Mouse (Mus musculus) heart, embryonic 10.5 days (tissue): ENCODE results near the gene Ifit1bl1. TPM values are rescaled to one million over a fixed set of nuclear protein-coding genes. Genes with fewer than 3 reads are reported as not detected.
"Not testable (repeated sequence)": the region's sequence is repeated elsewhere in the genome, so short reads cannot be mapped to it uniquely, and the experiment has no call there.

Experiments used
- DNase-seq: peaks from one replicate; pipeline ENCODE4 v3.0.0-alpha.2; 2017; ENCODE audit warnings: low spot score
- H3K27ac ChIP-seq: fragments of 300-500 bp; sonication (generic); 2 replicates; pipeline ENCODE4 v1.5.1; 2016; ENCODE audit warnings: mild to moderate bottlenecking
- H3K27me3 ChIP-seq: fragments of 300-500 bp; sonication (generic); 2 replicates; pipeline ENCODE4 v1.6.1; 2016; ENCODE audit warnings: mild to moderate bottlenecking; ENCODE audit not compliant: poor library complexity, insufficient read depth, severe bottlenecking
- H3K36me3 ChIP-seq: fragments of 300-500 bp; sonication (generic); 2 replicates; pipeline ENCODE4 v1.6.1; 2016; ENCODE audit warnings: mild to moderate bottlenecking, moderate library complexity
- H3K4me1 ChIP-seq: fragments of 300-500 bp; sonication (generic); 2 replicates; pipeline ENCODE4 v1.6.1; 2016; ENCODE audit warnings: mild to moderate bottlenecking
- H3K4me3 ChIP-seq: fragments of 300-500 bp; sonication (generic); 2 replicates; pipeline ENCODE4 v1.5.1; 2016; ENCODE audit warnings: mild to moderate bottlenecking, moderate library complexity
- H3K9me3 ChIP-seq: fragments of 300-500 bp; sonication (generic); 2 replicates; pipeline ENCODE4 v1.6.1; 2016; ENCODE audit warnings: mild to moderate bottlenecking, moderate library complexity
- WGBS: fragments of 180-500 bp; shearing (Covaris S2); methylation state at CpG from one replicate; pipeline ENCODE4 v1.1.7; 2016; 5-methylcytosine and 5-hydroxymethylcytosine counted together
- polyA plus RNA-seq: library from polyadenylated mRNA; unstranded; fragments of >200 nt; fragmentation: Nextera tagmentation; extraction: Ambion mirVana; gene quantifications from 2 replicates; pipeline ENCODE4 v1.2.1, GENCODE M21; 2016

Ifit1bl1 gene
- polyA plus RNA-seq, 1 experiment from 2014 or later: 0.94 TPM

DNA sequence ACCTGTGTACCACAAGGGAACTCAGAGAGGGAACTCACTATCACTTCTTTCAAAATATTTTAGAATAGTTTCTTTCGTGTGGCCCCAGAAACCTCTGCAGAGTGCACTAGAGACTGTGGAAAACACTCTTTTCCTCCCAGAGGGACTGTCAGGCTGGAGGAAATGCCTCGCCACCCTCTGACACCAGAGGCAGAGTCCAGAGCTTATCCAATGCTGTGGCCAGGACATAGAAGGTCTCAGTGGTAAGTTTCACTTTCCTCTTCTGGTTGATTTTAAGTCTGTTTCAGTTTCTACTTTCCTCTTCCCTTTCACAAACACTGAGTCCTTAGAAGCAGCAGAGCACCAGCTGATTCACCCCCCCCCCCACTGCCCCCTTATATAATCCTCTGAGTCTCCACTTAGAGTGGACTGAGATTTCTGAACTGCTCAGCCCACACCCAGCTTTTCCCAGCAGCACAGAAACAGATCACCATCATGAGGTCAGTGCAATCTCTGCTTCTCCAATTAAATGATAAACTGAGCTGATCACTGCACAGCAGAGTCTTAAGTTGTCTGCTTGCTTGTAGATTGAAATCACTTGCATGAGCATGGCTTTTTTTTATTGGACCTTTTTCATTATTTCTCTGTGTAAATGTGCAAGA lies 18.5 kb downstream of the Ifit1bl1 start, which contains the start of gene Ifit3:
Gene Ifit3 (plus strand): TSS at position 406 of the 641 bp plus-strand sequence.
- H3K36me3 ChIP-seq, H3K9me3 ChIP-seq, DNase-seq, H3K4me3 ChIP-seq, H3K27me3 ChIP-seq, H3K27ac ChIP-seq, H3K4me1 ChIP-seq: not testable (repeated sequence)
- WGBS: 33% methylated on average over 2 of the region's 2 CpGs

DNA sequence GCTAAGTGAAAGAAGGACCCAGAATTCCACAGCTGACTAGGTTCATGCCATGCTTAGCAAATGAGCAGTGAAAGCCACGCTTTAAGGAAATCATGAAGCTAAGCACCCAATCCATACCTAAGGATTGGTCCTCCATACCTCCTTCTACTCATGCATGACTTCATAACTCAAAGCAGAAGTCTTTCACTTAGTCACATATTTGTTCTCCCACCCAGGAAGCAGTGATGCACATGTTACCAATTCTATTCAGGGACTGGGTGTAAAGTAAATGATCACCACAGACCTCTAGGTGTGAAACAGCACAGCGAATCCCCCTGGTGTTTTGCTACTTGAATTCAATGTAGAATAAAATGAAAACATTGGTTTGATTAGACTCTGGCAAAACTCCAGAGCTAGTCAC lies 19.1 kb downstream of the Ifit1bl1 start:
- H3K9me3 ChIP-seq, H3K36me3 ChIP-seq, H3K4me3 ChIP-seq, H3K27ac ChIP-seq, H3K27me3 ChIP-seq, DNase-seq, H3K4me1 ChIP-seq: not testable (repeated sequence)
- 89% methylated on average over 2 of the region's 2 CpGs for WGBS

DNA sequence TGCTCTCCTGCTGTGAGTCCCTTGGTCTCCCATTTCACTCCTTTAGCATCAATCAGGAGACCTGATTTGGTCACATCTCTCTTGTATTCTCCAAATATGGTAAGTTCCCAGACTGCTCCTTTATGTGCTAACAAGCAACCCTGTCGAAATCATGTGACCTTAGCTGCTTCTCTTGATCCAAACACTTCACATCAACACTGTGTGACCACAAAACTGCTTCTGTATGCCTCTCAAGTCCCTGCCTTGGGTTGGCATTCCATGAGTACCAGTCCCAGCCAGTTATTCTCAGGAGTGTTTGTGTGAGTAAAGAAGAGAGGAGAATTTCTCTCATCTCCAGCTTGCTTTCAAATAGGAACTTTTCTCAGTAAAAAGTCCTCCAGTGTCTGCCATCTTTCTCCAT lies 24.6 kb downstream of the Ifit1bl1 start:
- H3K36me3 ChIP-seq: peaks cover 3% of the 10 kb centered on the region; the same call in 1 of the 2 replicates
- no peak for DNase-seq
- no peak overlapping the region for H3K4me3 ChIP-seq
- H3K27me3 ChIP-seq: no peaks in the 10 kb centered on the region
- H3K9me3 ChIP-seq: no peaks in the 10 kb centered on the region
- no peaks in the 10 kb centered on the region for H3K4me1 ChIP-seq
- no peak overlapping the region for H3K27ac ChIP-seq
- WGBS: 63% methylated on average over 1 of the region's 1 CpGs

DNA sequence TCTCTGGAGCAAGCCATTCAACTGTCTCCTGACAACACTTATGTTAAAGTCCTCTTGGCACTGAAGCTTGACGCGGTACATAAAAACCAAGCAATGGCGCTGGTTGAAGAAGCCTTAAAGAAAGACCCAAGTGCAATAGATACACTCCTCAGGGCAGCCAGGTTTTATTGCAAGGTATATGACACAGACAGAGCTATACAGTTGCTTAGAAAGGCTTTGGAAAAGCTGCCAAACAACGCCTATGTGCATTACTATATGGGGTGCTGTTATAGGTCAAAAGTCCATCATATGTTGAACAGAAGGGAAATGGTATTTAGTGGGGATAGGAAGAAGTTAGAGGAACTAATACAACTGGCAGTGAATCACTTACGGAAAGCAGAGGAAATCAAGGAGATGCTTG lies 28.1 kb downstream of the Ifit1bl1 start:
- Histone ChIP-seq H3K4me3 (no peak overlapping the region), H3K4me1 (peaks cover 9% of the 10 kb centered on the region; the same call in 1 of the 2 replicates), H3K36me3 (peaks cover 3% of the 10 kb centered on the region; the same call in 1 of the 2 replicates), H3K9me3 (no peaks in the 10 kb centered on the region), H3K27ac (no peak overlapping the region), H3K27me3 (no peaks in the 10 kb centered on the region)
- 87% methylated on average over 5 of the region's 5 CpGs for WGBS
- DNase-seq: no peak

DNA sequence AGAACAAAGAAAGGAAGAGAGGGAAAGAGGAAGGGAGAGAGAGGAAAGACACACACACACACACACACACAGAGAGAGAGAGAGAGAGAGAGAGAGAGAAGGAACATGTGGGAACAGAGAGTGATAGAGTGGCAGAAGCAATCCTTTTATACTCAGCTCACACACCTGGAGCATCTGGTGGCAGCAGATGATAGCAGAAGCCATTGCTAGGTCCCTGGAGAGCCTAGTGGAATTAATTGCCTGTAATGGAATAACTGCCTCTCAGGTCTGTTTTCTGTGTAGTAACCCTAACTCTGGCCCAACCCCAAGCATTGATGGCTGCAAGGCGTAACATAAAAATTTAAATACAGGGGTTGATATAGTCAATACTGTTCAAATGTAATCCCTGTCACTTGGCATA lies 30.7 kb downstream of the Ifit1bl1 start:
- Histone ChIP-seq H3K36me3 (peaks cover 3% of the 10 kb centered on the region; the same call in 1 of the 2 replicates), H3K4me3 (no peak overlapping the region), H3K27ac (no peak overlapping the region), H3K4me1 (peaks cover 9% of the 10 kb centered on the region; the same call in 1 of the 2 replicates), H3K9me3 (no peaks in the 10 kb centered on the region), H3K27me3 (no peaks in the 10 kb centered on the region)
- peak; percentile 13 for DNase-seq
- 83% methylated on average over 1 of the region's 1 CpGs for WGBS

DNA sequence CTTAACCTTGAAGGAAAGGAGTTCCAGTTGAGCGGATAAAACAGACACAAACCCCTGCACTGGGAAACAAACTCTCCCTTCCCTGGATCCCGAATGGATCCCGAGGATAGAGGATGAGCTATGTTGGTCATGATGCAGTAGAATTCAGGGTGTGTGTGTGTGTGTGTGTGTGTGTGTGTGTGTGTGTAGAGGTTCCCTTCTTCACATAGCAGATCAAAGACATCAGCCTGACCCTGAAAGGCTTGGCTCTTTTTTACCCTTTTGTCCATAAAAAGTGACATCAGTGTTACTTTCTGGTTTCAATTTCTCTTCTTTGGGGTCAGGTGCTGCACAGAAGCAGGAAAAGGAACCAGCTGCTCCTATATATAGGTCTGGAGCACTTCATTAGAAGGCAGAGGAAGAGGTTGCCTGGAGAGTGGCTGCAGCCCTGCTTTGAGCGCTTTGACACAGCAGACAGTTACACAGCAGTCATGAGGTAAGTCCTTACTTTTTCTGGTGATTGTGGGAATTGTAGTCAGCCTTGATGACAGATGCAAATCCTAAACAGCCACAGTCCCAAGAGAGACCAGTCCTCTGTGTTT lies 31.8 kb downstream of the Ifit1bl1 start:
- H3K27me3 ChIP-seq: no peaks in the 10 kb centered on the region
- DNase-seq: peak; percentile 60
- H3K4me3 ChIP-seq: no peak overlapping the region
- no peaks in the 10 kb centered on the region for H3K9me3 ChIP-seq
- peaks cover 3% of the 10 kb centered on the region; the same call in 1 of the 2 replicates for H3K36me3 ChIP-seq
- H3K27ac ChIP-seq: no peak overlapping the region
- H3K4me1 ChIP-seq: peaks cover 9% of the 10 kb centered on the region; the same call in 1 of the 2 replicates
- WGBS: 63% methylated on average over 4 of the region's 4 CpGs

DNA sequence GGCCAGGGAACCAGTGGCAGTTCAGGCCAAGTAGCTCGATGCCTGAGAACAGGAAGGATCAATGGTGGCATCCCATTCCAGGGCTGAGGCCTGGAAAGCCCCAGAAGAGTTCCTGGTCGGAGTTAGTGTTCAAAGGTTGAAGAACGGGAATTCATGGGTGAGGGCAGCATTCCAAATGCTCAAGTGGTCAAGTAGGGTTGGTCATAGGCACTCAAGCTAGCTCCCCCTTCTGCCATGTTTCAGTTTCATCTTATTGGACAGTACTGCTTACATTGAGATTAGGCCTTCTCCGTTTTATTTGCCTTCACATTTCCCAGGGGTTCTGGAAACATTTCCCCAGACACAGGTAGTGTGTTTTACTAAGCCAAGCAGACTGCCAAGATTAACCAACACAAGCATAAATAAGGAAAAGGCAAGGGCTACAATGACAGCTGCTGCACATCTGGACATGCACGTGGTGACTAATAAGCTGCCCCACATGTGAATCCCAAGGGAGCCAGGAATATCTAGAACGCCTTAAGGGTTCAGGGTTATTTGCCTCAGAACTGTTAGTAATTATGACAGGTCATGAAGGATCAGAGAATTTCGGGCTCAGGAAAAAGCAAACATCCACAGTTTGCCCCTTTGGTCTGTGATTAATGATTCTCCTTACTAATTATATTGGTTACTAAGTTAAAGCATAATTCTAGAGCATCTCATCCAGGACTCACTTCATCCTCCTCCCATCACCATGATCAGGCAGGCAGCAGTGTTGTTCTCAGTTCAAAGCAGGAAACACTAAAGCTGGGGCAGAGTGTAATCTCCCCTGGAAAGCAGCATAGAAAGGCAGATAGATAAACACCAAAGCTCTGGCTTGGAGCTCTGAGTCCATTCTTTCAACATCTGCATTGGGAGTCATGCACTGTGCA lies 32.5 kb downstream of the Ifit1bl1 start:
- H3K27me3 ChIP-seq: no peaks in the 10 kb centered on the region
- H3K4me1 ChIP-seq: peaks cover 9% of the 10 kb centered on the region; the same call in 1 of the 2 replicates
- WGBS: 84% methylated on average over 7 of the region's 7 CpGs
- no peaks in the 10 kb centered on the region for H3K9me3 ChIP-seq
- H3K27ac ChIP-seq: no peak overlapping the region
- DNase-seq: no peak
- no peak overlapping the region for H3K4me3 ChIP-seq
- peaks cover 3% of the 10 kb centered on the region; the same call in 1 of the 2 replicates for H3K36me3 ChIP-seq

DNA sequence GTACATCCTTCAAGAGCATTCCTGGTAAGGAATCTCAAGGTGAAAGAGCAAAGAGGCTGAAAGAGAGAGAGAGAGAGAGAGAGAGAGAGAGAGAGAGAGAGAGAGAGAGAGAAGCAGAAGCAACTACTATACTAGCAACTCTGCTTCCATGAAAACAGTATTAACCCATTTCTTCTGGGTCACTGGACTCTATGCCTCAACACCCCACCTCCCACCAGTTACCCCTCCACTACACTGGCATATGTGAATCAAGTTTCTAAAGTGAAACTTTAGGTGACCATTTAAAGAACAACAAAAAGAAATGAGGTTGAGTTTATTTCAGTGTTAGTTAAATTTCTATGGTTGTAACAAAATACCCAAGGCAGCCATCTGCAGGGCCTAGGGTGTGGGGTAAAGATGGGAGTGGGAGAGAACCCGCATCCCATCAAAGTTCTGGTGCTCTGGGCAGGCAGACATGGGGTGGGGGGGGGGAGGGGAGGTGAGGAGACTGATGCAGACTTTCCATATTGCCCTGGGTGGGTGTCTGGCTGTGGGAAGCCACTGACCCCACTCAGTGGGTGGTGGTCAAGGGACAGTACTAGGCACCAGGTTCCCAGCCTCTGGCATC lies 35.5 kb downstream of the Ifit1bl1 start:
- Histone ChIP-seq H3K27ac (no peak overlapping the region), H3K27me3 (no peaks in the 10 kb centered on the region), H3K4me1 (peaks cover 9% of the 10 kb centered on the region; the same call in 1 of the 2 replicates), H3K9me3 (no peaks in the 10 kb centered on the region), H3K4me3 (no peak overlapping the region), H3K36me3 (no peaks in the 10 kb centered on the region)
- DNase-seq: no peak
- WGBS: 89% methylated on average over 1 of the region's 1 CpGs

DNA sequence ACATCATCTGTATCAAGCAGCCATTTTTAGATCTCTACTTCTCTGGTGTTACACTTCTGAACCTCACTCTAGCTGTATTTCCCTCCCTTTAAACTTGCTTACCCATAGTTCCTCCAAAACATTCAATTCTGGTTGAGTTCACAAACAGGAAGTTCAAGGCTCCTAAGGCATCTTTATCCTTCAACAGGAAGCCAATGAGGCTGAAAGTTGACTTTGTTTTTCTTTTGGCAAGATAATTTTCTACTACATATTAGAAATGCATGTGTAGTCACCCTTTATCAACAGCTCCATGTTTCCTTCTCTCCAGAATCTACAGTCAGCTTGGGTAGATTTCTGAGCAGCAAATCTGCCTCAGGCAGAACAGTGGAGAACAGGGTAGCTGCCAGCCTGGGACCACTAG lies 39.2 kb downstream of the Ifit1bl1 start:
- Histone ChIP-seq H3K27me3 (no peaks in the 10 kb centered on the region), H3K9me3 (no peaks in the 10 kb centered on the region), H3K4me1 (peaks cover 5% of the 10 kb centered on the region; the same call in 1 of the 2 replicates), H3K27ac (no peak overlapping the region), H3K36me3 (no peaks in the 10 kb centered on the region), H3K4me3 (no peak overlapping the region)
- DNase-seq: no peak

DNA sequence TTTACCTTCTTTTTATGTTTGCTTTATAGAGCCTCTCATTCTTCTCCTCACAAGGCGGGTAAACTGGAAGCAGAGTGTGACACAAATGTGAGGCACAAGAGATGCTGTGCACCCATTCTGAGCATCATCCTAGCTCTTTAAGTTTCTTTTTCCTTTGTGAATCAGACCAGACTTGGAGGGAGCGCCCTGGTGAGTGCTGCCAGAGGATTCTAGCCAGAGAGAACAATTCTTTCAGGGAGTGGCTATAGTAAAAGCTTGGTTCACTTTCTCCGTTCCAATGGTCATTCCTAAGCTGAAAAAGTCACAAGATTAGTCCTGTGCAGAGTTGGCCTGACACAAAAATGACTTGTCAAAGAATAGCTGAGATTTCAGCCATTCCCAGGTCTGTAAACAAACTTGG lies 45.1 kb downstream of the Ifit1bl1 start:
- H3K4me1 ChIP-seq: peaks cover 24% of the 10 kb centered on the region
- 0 out of 2 replicates have a peak overlapping the region, but pooled peaks have one; percentile 29 for H3K27ac ChIP-seq
- H3K4me3 ChIP-seq: no peak overlapping the region
- H3K9me3 ChIP-seq: no peaks in the 10 kb centered on the region
- no peaks in the 10 kb centered on the region for H3K27me3 ChIP-seq
- WGBS: 66% methylated on average over 3 of the region's 3 CpGs
- no peak for DNase-seq
- no peaks in the 10 kb centered on the region for H3K36me3 ChIP-seq

DNA sequence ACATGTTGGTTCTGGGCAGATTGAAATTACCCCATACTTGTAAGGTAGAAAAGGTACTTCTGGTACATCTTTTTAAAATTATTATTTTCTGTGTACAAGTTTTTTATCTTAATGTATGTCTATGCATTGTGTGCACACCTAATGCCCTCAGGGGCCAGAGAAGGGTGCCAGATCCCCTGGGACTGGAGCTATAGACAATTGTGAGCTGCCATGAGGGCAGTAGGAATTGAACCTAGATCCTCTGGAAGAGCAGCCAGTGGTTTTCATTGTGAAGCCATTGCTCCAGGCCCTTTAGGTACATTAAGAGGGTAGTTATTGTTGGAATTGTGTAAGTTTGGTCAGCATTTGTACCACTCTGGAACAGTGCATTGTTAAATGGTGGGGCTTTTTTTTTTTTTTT lies 47.7 kb downstream of the Ifit1bl1 start:
- Histone ChIP-seq H3K4me3 (no peak overlapping the region), H3K27me3 (no peaks in the 10 kb centered on the region), H3K4me1 (peaks cover 19% of the 10 kb centered on the region), H3K27ac (no peak overlapping the region), H3K9me3 (no peaks in the 10 kb centered on the region), H3K36me3 (no peaks in the 10 kb centered on the region)
- no peak for DNase-seq

DNA sequence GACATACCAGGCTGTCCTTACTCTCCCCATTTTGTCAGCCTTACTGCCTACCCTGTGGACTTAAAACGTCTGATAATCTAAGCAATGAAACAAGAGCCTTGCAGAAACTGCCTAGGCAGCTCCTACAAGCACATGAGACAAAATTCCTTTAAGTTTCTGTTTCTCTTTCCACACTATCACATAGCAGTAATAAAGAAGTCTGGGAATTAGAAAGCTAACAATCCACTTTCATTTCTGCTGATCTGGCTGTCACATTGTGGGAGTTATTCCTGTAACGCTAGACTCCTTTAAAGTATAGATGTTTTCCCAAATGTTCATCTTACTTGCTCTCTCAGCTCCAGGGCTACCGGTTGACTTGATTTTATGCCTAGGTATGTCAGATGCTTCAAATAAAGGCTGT lies 48.2 kb downstream of the Ifit1bl1 start:
- no peak for DNase-seq
- peaks cover 19% of the 10 kb centered on the region for H3K4me1 ChIP-seq
- H3K9me3 ChIP-seq: no peaks in the 10 kb centered on the region
- no peak overlapping the region for H3K4me3 ChIP-seq
- H3K27ac ChIP-seq: no peak overlapping the region
- 63% methylated on average over 3 of the region's 3 CpGs for WGBS
- H3K27me3 ChIP-seq: no peaks in the 10 kb centered on the region
- no peaks in the 10 kb centered on the region for H3K36me3 ChIP-seq
